Mouse (Mus musculus): ENCODE measurements around the gene Fam124a. TPM values are rescaled to one million over a fixed set of nuclear protein-coding genes. Genes with fewer than 3 reads are reported as not detected.
"Not testable (repeated sequence)": the region's sequence is repeated elsewhere in the genome, so short reads cannot be mapped to it uniquely, and the experiment has no call there.

Fam124a gene
- total and polyA plus RNA-seq, 2 experiments from 2014 or later, result 5.0 to 19.6 TPM

DNA sequence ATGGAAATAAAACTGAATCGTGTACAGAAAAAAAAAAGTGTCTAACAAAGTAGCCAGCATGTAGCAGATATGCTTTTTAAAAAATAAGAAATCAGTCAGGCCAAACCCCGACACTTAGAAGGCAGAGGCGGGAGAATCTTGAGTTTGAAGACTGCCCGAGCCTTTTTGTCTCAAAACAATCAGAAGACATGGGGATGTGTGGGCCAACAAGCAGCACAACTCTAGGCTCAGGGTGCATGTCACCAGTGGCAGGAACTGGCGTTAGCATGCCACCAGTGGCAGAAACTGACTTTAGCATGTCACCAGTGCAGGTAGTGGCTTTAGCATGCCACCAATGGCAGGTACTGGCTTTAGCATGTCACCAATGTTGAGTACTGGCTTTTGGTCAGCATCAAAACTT, 84.0 kb downstream of the Fam124a start:
- no peak for ATAC-seq (ENCODE audit: insufficient read depth, low read depth)
- no peak for TF ChIP-seq CTCF (IDR thresholded peaks at IDR 0.05; ENCODE audit: low read depth)
- no peak for TF ChIP-seq EP300 (IDR thresholded peaks at IDR 0.05; ENCODE audit: low read depth)

DNA sequence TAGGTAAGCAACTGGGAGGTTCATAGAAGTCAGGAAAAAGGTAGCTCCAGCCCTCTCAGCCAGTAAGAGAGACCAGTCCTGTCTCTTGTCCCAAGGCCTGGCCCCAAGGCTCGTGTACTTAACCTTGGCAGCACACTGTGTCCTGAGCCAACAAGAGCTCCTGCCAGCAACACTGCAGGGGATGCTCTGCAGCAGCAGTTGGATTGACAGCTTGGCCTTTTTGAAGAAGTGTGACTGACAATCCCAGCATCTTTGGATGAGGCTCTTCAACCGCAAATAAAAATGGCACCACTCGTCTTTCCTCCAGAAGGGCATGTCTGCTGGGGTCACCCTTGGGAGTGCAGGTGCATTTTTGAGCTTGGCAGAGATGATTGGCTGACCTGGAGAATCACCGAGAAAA, 84.9 kb downstream of the Fam124a start:
- Histone ChIP-seq H3K27ac (ENCODE audit: low read depth) (no peak overlapping the region), H3K4me2 (ENCODE audit: low read depth, low read length) (no peak overlapping the region), H3K4me3 (ENCODE audit: low read depth, low read length) (no peak overlapping the region), H3K9me3 (replicated peaks; ENCODE audit: control insufficient read depth, low read length) (no peaks in the 10 kb centered on the region), H3K27me3 (ENCODE audit: control insufficient read depth, insufficient read depth, low read length) (no peaks in the 10 kb centered on the region), H3K4me1 (ENCODE audit: control insufficient read depth, insufficient read depth) (no peaks in the 10 kb centered on the region), H3K36me3 (replicated peaks; ENCODE audit: control insufficient read depth, insufficient read depth, low read length) (no peaks in the 10 kb centered on the region), H3K9ac (replicated peaks; ENCODE audit: low read depth, low read length) (no peak overlapping the region)
- 49% methylated on average over 4 of the region's 4 CpGs for WGBS
- no peak for DNase-seq (ENCODE audit: low spot score)
- ATAC-seq (ENCODE audit: insufficient read depth, low read depth), result no peak
- no peak for TF ChIP-seq EP300 (IDR thresholded peaks at IDR 0.05; ENCODE audit: low read depth)
- TF ChIP-seq CTCF (IDR thresholded peaks at IDR 0.05; ENCODE audit: low read depth), result no peak

More for the DNA sequence above, 84.0 kb downstream of the Fam124a start:
- 85% methylated on average over 5 of the region's 5 CpGs for WGBS
- no peaks in the 10 kb centered on the region for H3K27me3 ChIP-seq (ENCODE audit: control insufficient read depth, insufficient read depth, low read length)
- no peak overlapping the region for H3K27ac ChIP-seq (ENCODE audit: low read depth)
- H3K36me3 ChIP-seq (replicated peaks; ENCODE audit: control insufficient read depth, insufficient read depth, low read length), result no peaks in the 10 kb centered on the region
- no peak overlapping the region for H3K4me3 ChIP-seq (ENCODE audit: low read depth, low read length)
- DNase-seq (ENCODE audit: low spot score), result no peak
- no peak overlapping the region for H3K9ac ChIP-seq (replicated peaks; ENCODE audit: low read depth, low read length)
- H3K4me2 ChIP-seq (ENCODE audit: low read depth, low read length), result no peak overlapping the region
- no peaks in the 10 kb centered on the region for H3K4me1 ChIP-seq (ENCODE audit: control insufficient read depth, insufficient read depth)
- H3K9me3 ChIP-seq (replicated peaks; ENCODE audit: control insufficient read depth, low read length), result no peaks in the 10 kb centered on the region

DNA sequence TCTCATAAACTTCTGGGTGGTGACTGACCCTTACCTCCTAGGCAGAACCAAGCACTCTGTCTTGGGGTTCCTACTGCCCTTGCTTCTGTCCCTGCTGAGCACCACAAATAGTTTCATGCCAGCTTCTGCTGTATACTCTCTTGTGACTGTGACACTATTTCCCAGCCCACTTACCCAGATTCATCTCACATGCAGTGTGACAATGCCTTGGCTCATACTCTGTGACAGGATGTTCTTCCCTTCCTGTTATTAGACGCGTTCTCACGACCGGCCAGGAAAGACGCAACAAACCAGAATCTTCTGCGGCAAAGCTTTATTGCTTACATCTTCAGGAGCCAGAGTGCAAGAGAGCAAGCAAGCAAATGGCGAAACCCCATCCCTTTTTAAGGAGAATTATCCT, 86.8 kb downstream of the Fam124a start:
- DNase-seq (ENCODE audit: low spot score) (peak; percentile 37), ATAC-seq (ENCODE audit: insufficient read depth, low read depth) (peak; percentile 64)
- 60% methylated on average over 6 of the region's 7 CpGs for WGBS

DNA sequence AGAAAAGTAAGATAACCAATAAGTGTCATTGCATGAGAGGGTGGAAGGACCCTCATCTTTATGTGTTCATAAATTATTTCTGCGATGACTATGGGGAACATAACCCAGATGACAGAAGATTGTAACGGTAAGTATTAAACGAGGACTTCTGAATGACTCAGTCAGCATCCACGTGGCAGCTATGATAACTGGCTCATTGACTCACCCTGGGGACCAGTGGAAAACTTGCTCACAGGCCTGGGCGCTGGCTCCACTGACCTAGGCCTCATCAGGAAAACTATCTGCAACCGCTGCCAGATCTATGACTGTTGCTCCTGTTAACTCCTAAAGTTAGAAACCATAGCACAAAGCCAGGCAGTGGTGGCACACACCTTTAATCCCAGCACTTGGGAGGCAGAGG, 92.9 kb downstream of the Fam124a start:
- H3K9ac ChIP-seq (replicated peaks; ENCODE audit: low read depth, low read length), result no peak overlapping the region
- H3K9me3 ChIP-seq (replicated peaks; ENCODE audit: control insufficient read depth, low read length), result no peaks in the 10 kb centered on the region
- ATAC-seq (ENCODE audit: insufficient read depth, low read depth) (no peak), DNase-seq (ENCODE audit: low spot score) (no peak)
- H3K27me3 ChIP-seq (ENCODE audit: control insufficient read depth, insufficient read depth, low read length), result no peaks in the 10 kb centered on the region
- H3K4me3 ChIP-seq (ENCODE audit: low read depth, low read length), result no peak overlapping the region
- H3K4me1 ChIP-seq (ENCODE audit: control insufficient read depth, insufficient read depth), result no peaks in the 10 kb centered on the region
- H3K27ac ChIP-seq (ENCODE audit: low read depth), result no peak overlapping the region
- no peak for TF ChIP-seq CTCF (IDR thresholded peaks at IDR 0.05; ENCODE audit: low read depth)
- no peak for TF ChIP-seq EP300 (IDR thresholded peaks at IDR 0.05; ENCODE audit: low read depth)
- no peaks in the 10 kb centered on the region for H3K36me3 ChIP-seq (replicated peaks; ENCODE audit: control insufficient read depth, insufficient read depth, low read length)
- WGBS, result 75% methylated on average over 6 of the region's 6 CpGs
- H3K4me2 ChIP-seq (ENCODE audit: low read depth, low read length), result no peak overlapping the region

More for the DNA sequence above, 86.8 kb downstream of the Fam124a start:
- H3K4me1 ChIP-seq (ENCODE audit: control insufficient read depth, insufficient read depth); H3K4me3 ChIP-seq (ENCODE audit: low read depth, low read length); H3K36me3 ChIP-seq (replicated peaks; ENCODE audit: control insufficient read depth, insufficient read depth, low read length); H3K9ac ChIP-seq (replicated peaks; ENCODE audit: low read depth, low read length); H3K4me2 ChIP-seq (ENCODE audit: low read depth, low read length); H3K9me3 ChIP-seq (replicated peaks; ENCODE audit: control insufficient read depth, low read length); H3K27me3 ChIP-seq (ENCODE audit: control insufficient read depth, insufficient read depth, low read length): not testable (repeated sequence)
- H3K27ac ChIP-seq (ENCODE audit: low read depth), result 0 out of 2 replicates have a peak overlapping the region, but pooled peaks have one; percentile 38

DNA sequence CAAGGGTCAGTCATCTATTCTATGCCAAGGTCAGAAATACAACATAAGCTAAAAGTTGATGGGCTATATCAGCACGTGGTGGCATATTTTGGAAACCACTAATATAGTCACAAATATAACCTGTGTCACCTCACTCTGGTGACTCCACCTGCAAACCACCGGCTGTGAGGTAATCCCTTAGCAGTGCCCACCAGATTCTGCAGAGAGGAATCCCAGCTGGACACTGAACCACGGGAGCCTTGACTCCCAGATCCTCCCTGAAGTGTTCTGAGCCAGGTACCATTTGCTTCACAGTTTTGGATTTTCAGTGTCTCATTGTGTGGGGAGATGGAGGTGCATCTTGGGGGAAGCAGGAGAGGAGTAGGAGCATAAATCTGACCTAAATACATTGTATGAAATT, 94.8 kb downstream of the Fam124a start:
- no peak overlapping the region for H3K4me3 ChIP-seq (ENCODE audit: low read depth, low read length)
- no peaks in the 10 kb centered on the region for H3K9me3 ChIP-seq (replicated peaks; ENCODE audit: control insufficient read depth, low read length)
- H3K36me3 ChIP-seq (replicated peaks; ENCODE audit: control insufficient read depth, insufficient read depth, low read length), result no peaks in the 10 kb centered on the region
- no peak overlapping the region for H3K27ac ChIP-seq (ENCODE audit: low read depth)
- no peak for TF ChIP-seq CTCF (IDR thresholded peaks at IDR 0.05; ENCODE audit: low read depth)
- no peak for TF ChIP-seq EP300 (IDR thresholded peaks at IDR 0.05; ENCODE audit: low read depth)
- no peaks in the 10 kb centered on the region for H3K27me3 ChIP-seq (ENCODE audit: control insufficient read depth, insufficient read depth, low read length)
- DNase-seq (ENCODE audit: low spot score) (no peak), ATAC-seq (ENCODE audit: insufficient read depth, low read depth) (no peak)
- no peak overlapping the region for H3K9ac ChIP-seq (replicated peaks; ENCODE audit: low read depth, low read length)
- H3K4me2 ChIP-seq (ENCODE audit: low read depth, low read length), result no peak overlapping the region
- 58% methylated on average over 3 of the region's 3 CpGs for WGBS
- no peaks in the 10 kb centered on the region for H3K4me1 ChIP-seq (ENCODE audit: control insufficient read depth, insufficient read depth)

DNA sequence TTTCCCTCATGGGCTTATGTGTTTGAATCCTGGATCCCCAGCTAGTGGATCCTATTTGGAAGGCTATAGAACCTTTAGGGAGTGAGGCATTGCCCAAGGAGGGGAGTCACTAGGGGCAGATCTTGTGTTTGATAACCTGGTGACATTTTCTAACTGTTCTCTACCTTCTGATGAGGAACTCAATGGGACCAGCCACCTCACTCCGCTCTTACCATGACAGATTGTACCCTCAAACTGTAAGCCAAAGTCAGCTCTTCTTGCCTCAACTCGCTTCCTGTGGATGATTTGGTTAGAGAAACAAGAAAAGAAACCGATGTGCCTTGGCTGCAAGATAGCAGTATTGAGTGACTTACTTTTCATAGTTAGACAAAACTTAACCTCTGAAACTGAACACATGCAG, 96.2 kb downstream of the Fam124a start:
- 89% methylated on average over 3 of the region's 3 CpGs for WGBS
- no peaks in the 10 kb centered on the region for H3K4me1 ChIP-seq (ENCODE audit: control insufficient read depth, insufficient read depth)
- no peak overlapping the region for H3K27ac ChIP-seq (ENCODE audit: low read depth)

More for the DNA sequence above, 96.2 kb downstream of the Fam124a start:
- Histone ChIP-seq H3K4me3 (ENCODE audit: low read depth, low read length) (no peak overlapping the region), H3K4me2 (ENCODE audit: low read depth, low read length) (no peak overlapping the region), H3K27me3 (ENCODE audit: control insufficient read depth, insufficient read depth, low read length) (no peaks in the 10 kb centered on the region), H3K36me3 (replicated peaks; ENCODE audit: control insufficient read depth, insufficient read depth, low read length) (no peaks in the 10 kb centered on the region), H3K9ac (replicated peaks; ENCODE audit: low read depth, low read length) (no peak overlapping the region), H3K9me3 (replicated peaks; ENCODE audit: control insufficient read depth, low read length) (no peaks in the 10 kb centered on the region)
- no peak for TF ChIP-seq CTCF (IDR thresholded peaks at IDR 0.05; ENCODE audit: low read depth)
- no peak for TF ChIP-seq EP300 (IDR thresholded peaks at IDR 0.05; ENCODE audit: low read depth)
- no peak for DNase-seq (ENCODE audit: low spot score)
- ATAC-seq (ENCODE audit: insufficient read depth, low read depth), result no peak
